Mouse (Mus musculus): ENCODE results near the gene Map2k5.

Gene Map2k5

GRCm38 (mm10) chr9:63377270-63378142 lies at the start of gene Map2k5:
Map2k5 (minus strand) TSS chr9:63377902.
- DNase-seq: peak; percentile 93

GRCm38 (mm10) chr9:63421096-63421736 lies 43.5 kb upstream of the Map2k5 start:
- DNase-seq: no peak

- no peak for DNase-seq
These were observed 42.7 kb upstream of the Map2k5 start for GRCm38 (mm10) chr9:63420396-63420795.

- DNase-seq: no peak
These were observed 22.5 kb upstream of the Map2k5 start for GRCm38 (mm10) chr9:63400176-63400575.

- DNase-seq: no peak
These were observed 21.7 kb upstream of the Map2k5 start for GRCm38 (mm10) chr9:63399463-63399815.

GRCm38 (mm10) chr9:63398611-63399462 lies 21.1 kb upstream of the Map2k5 start, which contains the start of gene 2300009A05Rik:
2300009A05Rik (minus strand) TSS chr9:63399246.
- peak; percentile 98 for DNase-seq

GRCm38 (mm10) chr9:63395612-63396011 lies 17.9 kb upstream of the Map2k5 start:
- DNase-seq: no peak

- DNase-seq: no peak
These were observed 13.6 kb upstream of the Map2k5 start for GRCm38 (mm10) chr9:63391307-63391706.

GRCm38 (mm10) chr9:63382761-63383160 lies 5.1 kb upstream of the Map2k5 start:
- no peak for DNase-seq

- no peak for DNase-seq
These were observed 2.6 kb upstream of the Map2k5 start for GRCm38 (mm10) chr9:63380326-63380725.

GRCm38 (mm10) chr9:63378174-63378573 lies 472 bp upstream of the Map2k5 start:
- no peak for DNase-seq

- DNase-seq: no peak
These were observed 4.4 kb downstream of the Map2k5 start for GRCm38 (mm10) chr9:63373315-63373714.

- DNase-seq: no peak
These were observed 5.2 kb downstream of the Map2k5 start for GRCm38 (mm10) chr9:63372541-63372940.

- DNase-seq: no peak
These were observed 17.3 kb downstream of the Map2k5 start for GRCm38 (mm10) chr9:63360410-63360809.

GRCm38 (mm10) chr9:63359016-63359415 lies 18.7 kb downstream of the Map2k5 start:
- no peak for DNase-seq

- DNase-seq: no peak
These were observed 21.0 kb downstream of the Map2k5 start for GRCm38 (mm10) chr9:63356721-63357120.

- no peak for DNase-seq
These were observed 21.4 kb downstream of the Map2k5 start for GRCm38 (mm10) chr9:63356278-63356677.

- DNase-seq: no peak
These were observed 23.5 kb downstream of the Map2k5 start for GRCm38 (mm10) chr9:63354168-63354567.

- no peak for DNase-seq
These were observed 27.7 kb downstream of the Map2k5 start for GRCm38 (mm10) chr9:63350030-63350429.

- DNase-seq: no peak
These were observed 28.5 kb downstream of the Map2k5 start for GRCm38 (mm10) chr9:63349241-63349640.

- DNase-seq: no peak
These were observed 29.6 kb downstream of the Map2k5 start for GRCm38 (mm10) chr9:63348146-63348545.

- no peak for DNase-seq
These were observed 31.7 kb downstream of the Map2k5 start for GRCm38 (mm10) chr9:63346029-63346428.

GRCm38 (mm10) chr9:63341761-63342160 lies 35.9 kb downstream of the Map2k5 start:
- no peak for DNase-seq

Measured in liver (tissue).